Mouse (Mus musculus) ES-Bruce4 (cell line): ENCODE results near the gene Tbc1d2.
"Not testable (repeated sequence)": the region's sequence is repeated elsewhere in the genome, so short reads cannot be mapped to it uniquely, and the experiment has no call there.

Experiments used
- CTCF ChIP-seq: IDR thresholded peaks from one replicate; pipeline ENCODE4 v1.8.1; 2011; ENCODE audit warnings: low read depth, low read length
- POLR2A ChIP-seq: IDR thresholded peaks from one replicate; pipeline ENCODE4 v1.8.1; 2011; ENCODE audit warnings: low read length; ENCODE audit not compliant: insufficient read depth

GRCm38 (mm10) chr4:46582024-46582423 is 68.0 kb downstream of the Tbc1d2 start:
- TF ChIP-seq CTCF, POLR2A: not testable (repeated sequence)
